Mouse (Mus musculus) intestine, postnatal 0 days (tissue): ENCODE measurements around the gene Fut11. TPM values are rescaled to one million over a fixed set of nuclear protein-coding genes. Genes with fewer than 3 reads are reported as not detected.
A peak's percentile ranks its signal among the peaks of the same experiment; 100 is the strongest.

Experiments
- ATAC-seq: fragments of 200-750 bp; cut with Nextera tagmentation; 2 replicates; pipeline ENCODE4 v1.8.0; 2017; ENCODE audit warnings: mild to moderate bottlenecking, moderate TSS enrichment, moderate library complexity
- H3K27ac ChIP-seq: fragments of 300-500 bp; sonication (generic); 2 replicates; pipeline ENCODE4 v1.5.1; 2014; ENCODE audit warnings: mild to moderate bottlenecking, low read depth, low read length, moderate library complexity
- H3K27me3 ChIP-seq: fragments of 300-500 bp; sonication (generic); replicated peaks from 2 replicates; pipeline ENCODE4 v1.6.1; 2014; ENCODE audit warnings: low read length, mixed read lengths; ENCODE audit not compliant: control insufficient read depth, insufficient read depth
- H3K36me3 ChIP-seq: fragments of 300-500 bp; sonication (generic); 2 replicates; pipeline ENCODE4 v1.6.1; 2014; ENCODE audit warnings: mild to moderate bottlenecking, moderate library complexity; ENCODE audit not compliant: control insufficient read depth, insufficient read depth
- H3K4me1 ChIP-seq: fragments of 300-500 bp; sonication (generic); replicated peaks from 2 replicates; pipeline ENCODE4 v1.6.1; 2014; ENCODE audit warnings: antibody characterized with exemption, low read length, mixed read lengths; ENCODE audit not compliant: control insufficient read depth, insufficient read depth
- H3K4me2 ChIP-seq: fragments of 300-500 bp; sonication (generic); replicated peaks from 2 replicates; pipeline ENCODE4 v1.6.1; 2014; ENCODE audit warnings: low read depth, mild to moderate bottlenecking, moderate library complexity
- H3K4me3 ChIP-seq: fragments of 300-500 bp; sonication (generic); 2 replicates; pipeline ENCODE4 v1.5.1; 2014; ENCODE audit warnings: low read depth, low read length
- H3K9ac ChIP-seq: fragments of 300-500 bp; sonication (generic); 2 replicates; pipeline ENCODE4 v1.6.1; 2014; ENCODE audit warnings: mild to moderate bottlenecking, low read depth, low read length
- H3K9me3 ChIP-seq: fragments of 300-500 bp; sonication (generic); 2 replicates; pipeline ENCODE4 v1.6.1; 2016; ENCODE audit warnings: mixed run types; ENCODE audit not compliant: control insufficient read depth
- CTCF ChIP-seq: sonication (generic); IDR thresholded peaks from 2 replicates; pipeline ENCODE4 v1.5.1; 2016; ENCODE audit warnings: low read depth, mild to moderate bottlenecking, control low read depth, antibody characterized with exemption, moderate library complexity
- WGBS: fragments of 180-500 bp; shearing (Covaris S2); extraction: QIAGEN DNeasy Blood & Tissue Kit; methylation state at CpG from one replicate; pipeline ENCODE4 v1.1.7; 2014; 5-methylcytosine and 5-hydroxymethylcytosine counted together
- polyA plus RNA-seq: library from polyadenylated mRNA; unstranded; fragments of >200 nt; fragmentation: Nextera tagmentation; extraction: Ambion mirVana; gene quantifications from 2 replicates; pipeline ENCODE4 v1.2.1, GENCODE M21; 2015

The Fut11 gene
- polyA plus RNA-seq, 1 experiment from 2014 or later: 7.4 TPM

DNA sequence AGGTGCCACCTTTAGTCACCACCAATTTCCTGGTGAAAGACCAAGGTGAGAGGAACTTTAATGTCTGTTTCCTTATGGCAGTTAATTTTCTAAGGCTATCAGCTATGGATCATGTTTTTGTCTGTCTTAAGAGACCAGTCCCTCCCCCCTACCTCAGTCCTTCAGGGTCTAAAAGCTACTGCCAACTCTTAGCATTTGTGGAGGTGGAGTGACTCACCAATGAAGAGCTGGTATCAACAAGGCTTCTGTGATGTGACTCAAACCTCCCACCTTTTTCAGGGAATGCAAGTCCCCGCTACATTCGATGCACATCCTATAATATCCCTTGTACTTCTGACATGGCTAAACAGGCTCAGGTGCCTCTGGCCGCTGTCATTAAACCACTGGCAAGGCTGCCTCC is 8.2 kb upstream of the Fut11 start:
- Histone ChIP-seq H3K27ac (no peak overlapping the region), H3K4me2 (no peak overlapping the region), H3K36me3 (peaks cover 98% of the 10 kb centered on the region), H3K9me3 (no peaks in the 10 kb centered on the region), H3K27me3 (no peaks in the 10 kb centered on the region), H3K9ac (no peak overlapping the region), H3K4me1 (no peaks in the 10 kb centered on the region), H3K4me3 (no peak overlapping the region)
- ATAC-seq: no peak
- 98% methylated on average over 3 of the region's 3 CpGs for WGBS
- no peak for TF ChIP-seq CTCF

DNA sequence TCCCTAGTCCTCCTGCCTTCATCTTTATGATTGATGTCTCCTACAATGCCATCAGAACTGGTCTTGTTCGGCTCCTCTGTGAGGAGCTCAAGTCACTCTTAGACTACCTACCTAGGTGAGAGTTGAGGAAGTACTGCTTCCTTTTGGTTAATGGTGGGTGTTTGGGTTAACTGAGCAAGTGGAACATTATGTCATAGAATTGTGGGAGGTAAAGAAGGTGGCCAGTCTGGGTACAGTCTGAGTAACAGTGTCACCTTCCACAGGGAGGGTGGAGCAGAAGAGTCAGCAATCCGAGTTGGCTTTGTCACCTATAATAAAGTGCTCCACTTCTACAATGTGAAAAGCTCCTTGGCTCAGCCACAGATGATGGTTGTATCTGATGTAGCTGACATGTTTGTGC is 5.8 kb upstream of the Fut11 start:
- H3K9ac ChIP-seq: no peak overlapping the region
- ATAC-seq: no peak
- no peak overlapping the region for H3K4me3 ChIP-seq
- H3K9me3 ChIP-seq: no peaks in the 10 kb centered on the region
- H3K27me3 ChIP-seq: no peaks in the 10 kb centered on the region
- 78% methylated on average over 2 of the region's 2 CpGs for WGBS
- H3K36me3 ChIP-seq: peaks cover 99% of the 10 kb centered on the region
- no peaks in the 10 kb centered on the region for H3K4me1 ChIP-seq
- TF ChIP-seq CTCF: no peak
- no peak overlapping the region for H3K4me2 ChIP-seq
- H3K27ac ChIP-seq: 0 out of 2 replicates have a peak overlapping the region, but pooled peaks have one; percentile 1

DNA sequence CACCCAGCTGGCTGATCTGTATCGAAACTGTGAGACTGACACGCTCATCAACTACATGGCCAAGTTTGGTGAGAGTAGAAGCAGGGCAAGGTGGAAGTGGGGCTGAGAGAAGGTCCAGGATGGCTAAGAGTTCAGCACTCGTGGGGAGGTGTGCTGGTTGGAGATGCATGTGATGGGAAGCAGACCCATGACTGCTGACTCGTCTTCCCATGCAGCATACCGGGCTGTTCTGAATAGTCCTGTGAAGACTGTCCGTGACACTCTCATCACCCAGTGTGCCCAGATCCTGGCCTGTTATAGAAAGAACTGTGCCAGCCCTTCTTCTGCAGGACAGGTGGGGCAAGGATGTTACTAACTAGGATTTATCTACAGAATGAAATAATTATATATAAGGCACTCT is 3.0 kb upstream of the Fut11 start:
- no peak for TF ChIP-seq CTCF
- no peak overlapping the region for H3K9ac ChIP-seq
- no peak overlapping the region for H3K4me3 ChIP-seq
- H3K27ac ChIP-seq: no peak overlapping the region
- ATAC-seq: no peak
- no peak overlapping the region for H3K4me2 ChIP-seq
- H3K36me3 ChIP-seq: peaks cover 72% of the 10 kb centered on the region
- H3K9me3 ChIP-seq: no peaks in the 10 kb centered on the region
- no peaks in the 10 kb centered on the region for H3K27me3 ChIP-seq
- WGBS: 83% methylated on average over 6 of the region's 6 CpGs
- peaks cover 6% of the 10 kb centered on the region; the same call in 1 of the 2 replicates for H3K4me1 ChIP-seq

DNA sequence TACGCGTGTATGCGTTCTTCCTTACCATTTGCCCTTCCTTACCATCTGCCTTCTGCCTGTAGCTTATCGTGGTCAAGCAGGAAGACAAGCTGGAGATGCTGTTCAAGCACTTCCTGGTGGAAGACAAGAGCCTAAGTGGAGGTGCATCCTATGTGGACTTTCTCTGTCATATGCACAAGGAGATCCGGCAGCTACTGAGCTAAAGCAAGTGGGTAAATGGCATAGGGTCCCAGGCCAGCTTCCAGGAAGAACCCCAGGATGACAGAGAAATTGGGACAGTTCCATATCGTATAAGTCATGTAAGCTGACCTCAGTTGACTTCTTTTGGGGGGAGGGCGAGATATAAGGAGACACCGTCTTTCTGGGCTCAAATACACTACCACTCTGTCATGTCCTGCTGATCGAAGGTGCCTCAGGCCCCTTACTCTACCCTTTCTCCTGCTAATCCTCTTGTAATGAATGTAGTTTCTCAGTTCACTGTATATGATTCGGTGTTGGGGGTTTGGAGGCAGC is 1.1 kb upstream of the Fut11 start:
- Histone ChIP-seq H3K27ac (no peak overlapping the region), H3K9me3 (no peaks in the 10 kb centered on the region), H3K36me3 (peaks cover 53% of the 10 kb centered on the region), H3K27me3 (no peaks in the 10 kb centered on the region), H3K4me3 (no peak overlapping the region), H3K4me2 (no peak overlapping the region), H3K4me1 (peaks cover 6% of the 10 kb centered on the region; the same call in 1 of the 2 replicates), H3K9ac (no peak overlapping the region)
- no peak for ATAC-seq
- TF ChIP-seq CTCF: no peak
- WGBS: 88% methylated on average over 10 of the region's 10 CpGs

DNA sequence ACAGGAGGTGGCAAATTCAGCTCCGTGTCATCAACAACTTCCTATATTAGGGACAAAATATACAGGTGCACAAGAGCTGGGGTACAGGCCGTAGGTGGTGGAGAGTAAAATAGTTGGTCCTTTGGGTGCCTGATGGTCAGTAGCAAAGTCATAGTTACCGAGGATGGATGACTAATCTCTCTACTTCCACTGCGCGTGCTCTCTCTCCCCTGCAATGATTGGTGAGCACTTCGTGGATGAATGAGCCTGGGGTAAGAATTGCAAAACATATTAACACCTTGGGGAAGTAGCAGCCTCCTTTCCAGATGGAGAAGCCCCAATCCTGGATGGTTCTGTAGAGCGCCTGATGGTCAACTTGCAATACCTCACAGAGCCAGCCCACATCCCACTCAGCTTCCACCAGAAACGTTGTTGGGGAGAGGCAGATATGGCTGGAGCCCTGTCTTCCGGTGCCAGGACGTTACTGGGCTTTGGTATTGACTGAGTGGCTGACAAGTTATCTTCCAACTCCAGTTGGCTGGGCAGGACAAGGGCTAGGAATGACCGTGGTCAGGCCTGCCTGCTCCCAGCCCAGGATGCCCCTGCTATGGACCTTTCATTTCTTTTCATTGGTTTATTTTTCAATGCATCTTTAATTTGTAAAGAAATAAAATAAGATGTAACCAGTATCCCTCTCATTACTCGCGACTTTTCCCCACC is 434 bp upstream of the Fut11 start:
- peak overlapping the region; percentile 92; the same call in 1 of the 2 replicates for H3K9ac ChIP-seq
- H3K36me3 ChIP-seq: peaks cover 46% of the 10 kb centered on the region
- no peak for TF ChIP-seq CTCF
- H3K4me2 ChIP-seq: peak overlapping the region; percentile 89
- H3K9me3 ChIP-seq: no peaks in the 10 kb centered on the region
- ATAC-seq: no peak; the same call in 1 of the 2 replicates
- 42% methylated on average over 13 of the region's 13 CpGs for WGBS
- no peaks in the 10 kb centered on the region for H3K27me3 ChIP-seq
- H3K4me3 ChIP-seq: peak overlapping the region; percentile 91
- H3K4me1 ChIP-seq: peaks cover 6% of the 10 kb centered on the region; the same call in 1 of the 2 replicates
- peak overlapping the region; percentile 96 for H3K27ac ChIP-seq

DNA sequence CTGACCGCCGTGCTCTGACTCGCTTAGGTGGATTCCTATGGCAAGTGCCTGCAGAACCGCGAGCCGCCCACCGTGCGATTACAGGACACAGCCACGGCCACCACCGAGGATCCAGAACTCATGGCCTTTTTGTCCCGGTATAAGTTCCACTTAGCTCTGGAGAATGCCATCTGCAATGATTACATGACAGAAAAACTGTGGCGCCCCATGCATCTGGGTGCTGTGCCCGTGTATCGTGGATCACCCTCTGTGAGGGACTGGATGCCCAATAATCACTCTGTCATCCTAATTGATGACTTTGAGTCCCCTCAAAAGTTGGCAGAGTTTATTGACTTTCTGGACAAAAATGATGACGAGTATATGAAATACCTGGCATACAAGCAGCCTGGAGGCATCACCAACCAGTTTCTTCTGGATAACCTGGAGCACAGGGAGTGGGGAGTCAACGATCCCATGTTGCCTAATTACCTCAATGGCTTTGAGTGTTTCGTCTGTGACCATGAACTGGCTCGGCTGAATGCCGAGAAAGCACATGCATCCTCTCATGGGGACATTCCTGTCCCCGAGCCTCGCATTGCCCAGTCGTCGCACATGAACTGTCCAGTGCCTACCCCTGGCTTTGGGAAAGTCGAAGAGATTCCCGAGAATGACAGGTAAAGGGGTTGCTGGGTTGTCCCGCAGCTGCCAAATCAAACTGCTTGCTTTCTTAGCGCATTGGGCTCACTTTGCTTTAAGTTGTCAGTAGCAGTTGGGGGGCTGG is 1.2 kb downstream of the Fut11 start:
- Histone ChIP-seq H3K27ac (peak overlapping the region; percentile 96), H3K27me3 (no peaks in the 10 kb centered on the region), H3K9ac (peak overlapping the region; percentile 92), H3K36me3 (peaks cover 31% of the 10 kb centered on the region), H3K9me3 (no peaks in the 10 kb centered on the region), H3K4me3 (peak overlapping the region; percentile 91), H3K4me2 (peak overlapping the region; percentile 89), H3K4me1 (peaks cover 6% of the 10 kb centered on the region; the same call in 1 of the 2 replicates)
- no peak for TF ChIP-seq CTCF
- WGBS: 10% methylated on average over 27 of the region's 27 CpGs
- ATAC-seq: no peak
